Mouse (Mus musculus) G1E (cell line): ENCODE measurements around the gene Arhgap32.
"Not testable (repeated sequence)": the region's sequence is repeated elsewhere in the genome, so short reads cannot be mapped to it uniquely, and the experiment has no call there.

Experiments used
- CTCF ChIP-seq: IDR thresholded peaks from 2 replicates; pipeline ENCODE4 v1.5.1; 2012; ENCODE audit warnings: low read depth, low read length, inconsistent platforms, mixed read lengths
- GATA1 ChIP-seq: IDR thresholded peaks from 2 replicates; pipeline ENCODE4 v1.6.1; 2012; ENCODE audit warnings: borderline replicate concordance, low read length, inconsistent platforms, mixed read lengths
- POLR2AphosphoS5 ChIP-seq: IDR thresholded peaks from 2 replicates; pipeline ENCODE4 v1.6.1; 2012; ENCODE audit warnings: low read depth, low read length, inconsistent platforms; ENCODE audit not compliant: insufficient replicate concordance
- TAL1 ChIP-seq: conservative IDR thresholded peaks from 2 replicates; pipeline ENCODE4 v1.6.1; 2012; ENCODE audit warnings: low read depth, low read length, inconsistent platforms, mixed read lengths

DNA sequence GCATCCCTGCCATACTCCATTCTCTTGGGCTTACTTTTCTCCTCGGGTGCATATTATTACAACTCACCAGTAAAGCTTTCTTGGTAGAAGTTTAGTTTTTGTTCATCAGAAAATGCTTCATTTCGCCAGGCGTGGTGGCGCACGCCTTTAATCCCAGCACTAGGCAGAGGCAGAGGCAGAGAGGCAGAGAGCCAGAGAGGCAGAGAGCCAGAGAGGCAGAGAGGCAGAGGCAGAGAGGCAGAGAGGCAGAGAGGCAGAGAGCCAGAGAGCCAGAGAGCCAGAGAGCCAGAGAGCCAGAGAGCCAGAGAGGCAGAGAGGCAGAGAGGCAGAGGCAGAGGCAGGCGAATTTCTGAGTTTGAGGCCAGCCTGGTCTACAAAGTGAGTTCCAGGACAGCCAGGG lies 47.9 kb downstream of the Arhgap32 start:
- not testable (repeated sequence) for TF ChIP-seq CTCF, GATA1, TAL1, POLR2AphosphoS5
